Mouse (Mus musculus): ENCODE data around the gene Sirt1. TPM values are rescaled to one million over a fixed set of nuclear protein-coding genes. Genes with fewer than 3 reads are reported as not detected.
"Not testable (repeated sequence)": the region's sequence is repeated elsewhere in the genome, so short reads cannot be mapped to it uniquely, and the experiment has no call there.

Gene Sirt1
- polyA plus RNA-seq, 1 experiment from 2014 or later = 10.8 TPM

- peaks cover 7% of the 10 kb centered on the region for H3K4me1 ChIP-seq
- peak within 1 kb of the TSS; percentile 61 for H3K9ac ChIP-seq
- no peaks in the 10 kb centered on the region for H3K36me3 ChIP-seq
- under 1% methylated on average over 28 of the region's 28 CpGs for WGBS
- H3K4me2 ChIP-seq (replicated peaks) = peak within 1 kb of the TSS; percentile 88
- no peaks in the 10 kb centered on the region for H3K27me3 ChIP-seq (replicated peaks)
- ATAC-seq (ENCODE audit: low FRiP score, low read depth) = peak; percentile 91
- no peaks in the 10 kb centered on the region for H3K9me3 ChIP-seq
- peak within 1 kb of the TSS; percentile 47 for H3K4me3 ChIP-seq
- H3K27ac ChIP-seq = no peak within 1 kb of the TSS
Measured at GRCm38 (mm10) chr10:63382372-63383279, 1.1 kb upstream of the Sirt1 start, which contains the start of gene Dnajc12. TSS of gene Dnajc12 (plus strand) at chr10:63382443.

GRCm38 (mm10) chr10:63378948-63379680 lies 2.4 kb downstream of the Sirt1 start:
- peaks cover 7% of the 10 kb centered on the region for H3K4me1 ChIP-seq
- H3K9me3 ChIP-seq = no peaks in the 10 kb centered on the region
- no peak overlapping the region for H3K4me3 ChIP-seq
- H3K9ac ChIP-seq = no peak overlapping the region
- H3K36me3 ChIP-seq = no peaks in the 10 kb centered on the region
- H3K27ac ChIP-seq = no peak overlapping the region
- no peaks in the 10 kb centered on the region for H3K27me3 ChIP-seq (replicated peaks)
- WGBS = 71% methylated on average over 6 of the region's 6 CpGs
- no peak for ATAC-seq (ENCODE audit: low FRiP score, low read depth)
- no peak overlapping the region for H3K4me2 ChIP-seq (replicated peaks)

GRCm38 (mm10) chr10:63377468-63377867 lies 4.0 kb downstream of the Sirt1 start:
- Histone ChIP-seq H3K27me3 (replicated peaks) (no peaks in the 10 kb centered on the region), H3K4me2 (replicated peaks) (no peak overlapping the region), H3K27ac (no peak overlapping the region), H3K4me3 (no peak overlapping the region), H3K9ac (no peak overlapping the region), H3K9me3 (no peaks in the 10 kb centered on the region), H3K36me3 (no peaks in the 10 kb centered on the region), H3K4me1 (peaks cover 7% of the 10 kb centered on the region)
- WGBS = 22% methylated on average over 9 of the region's 9 CpGs
- ATAC-seq (ENCODE audit: low FRiP score, low read depth) = no peak

GRCm38 (mm10) chr10:63376303-63376702 lies 5.2 kb downstream of the Sirt1 start:
- no peaks in the 10 kb centered on the region for H3K27me3 ChIP-seq (replicated peaks)
- no peak for ATAC-seq (ENCODE audit: low FRiP score, low read depth)
- no peak overlapping the region for H3K9ac ChIP-seq
- H3K4me2 ChIP-seq (replicated peaks) = no peak overlapping the region
- H3K4me3 ChIP-seq = no peak overlapping the region
- no peaks in the 10 kb centered on the region for H3K36me3 ChIP-seq
- 86% methylated on average over 5 of the region's 5 CpGs for WGBS
- no peaks in the 10 kb centered on the region for H3K9me3 ChIP-seq
- H3K4me1 ChIP-seq = 0 out of 2 replicates have a peak, but pooled peaks cover 2% of the 10 kb centered on the region
- H3K27ac ChIP-seq = no peak overlapping the region

- H3K36me3 ChIP-seq = no peaks in the 10 kb centered on the region
- no peaks in the 10 kb centered on the region for H3K9me3 ChIP-seq
- no peaks in the 10 kb centered on the region for H3K27me3 ChIP-seq (replicated peaks)
- WGBS = 87% methylated on average over 3 of the region's 3 CpGs
- no peak for ATAC-seq (ENCODE audit: low FRiP score, low read depth)
- no peak overlapping the region for H3K4me3 ChIP-seq
- no peak overlapping the region for H3K9ac ChIP-seq
- H3K4me1 ChIP-seq = no peaks in the 10 kb centered on the region
- H3K4me2 ChIP-seq (replicated peaks) = no peak overlapping the region
- no peak overlapping the region for H3K27ac ChIP-seq
Measured at GRCm38 (mm10) chr10:63368041-63368440, 13.5 kb downstream of the Sirt1 start.

- no peaks in the 10 kb centered on the region for H3K9me3 ChIP-seq
- WGBS = 79% methylated on average over 6 of the region's 6 CpGs
- no peak overlapping the region for H3K4me3 ChIP-seq
- H3K27ac ChIP-seq = no peak overlapping the region
- no peaks in the 10 kb centered on the region for H3K27me3 ChIP-seq (replicated peaks)
- ATAC-seq (ENCODE audit: low FRiP score, low read depth) = no peak
- H3K4me2 ChIP-seq (replicated peaks) = no peak overlapping the region
- H3K4me1 ChIP-seq = no peaks in the 10 kb centered on the region
- no peaks in the 10 kb centered on the region for H3K36me3 ChIP-seq
- H3K9ac ChIP-seq = no peak overlapping the region
Measured at GRCm38 (mm10) chr10:63367386-63367785, 14.1 kb downstream of the Sirt1 start.

- WGBS = 63% methylated on average over 7 of the region's 7 CpGs
- Histone ChIP-seq H3K27ac (no peak overlapping the region), H3K36me3 (no peaks in the 10 kb centered on the region), H3K27me3 (replicated peaks) (no peaks in the 10 kb centered on the region), H3K4me2 (replicated peaks) (no peak overlapping the region; the same call in 1 of the 2 replicates), H3K9me3 (no peaks in the 10 kb centered on the region), H3K4me1 (no peaks in the 10 kb centered on the region), H3K9ac (no peak overlapping the region), H3K4me3 (no peak overlapping the region)
- no peak for ATAC-seq (ENCODE audit: low FRiP score, low read depth)
Measured at GRCm38 (mm10) chr10:63365918-63366455, 15.5 kb downstream of the Sirt1 start.

GRCm38 (mm10) chr10:63360502-63360901 lies 21.0 kb downstream of the Sirt1 start:
- no peak overlapping the region for H3K4me3 ChIP-seq
- no peak overlapping the region for H3K27ac ChIP-seq
- H3K4me1 ChIP-seq = no peaks in the 10 kb centered on the region
- H3K9ac ChIP-seq = no peak overlapping the region
- no peaks in the 10 kb centered on the region for H3K9me3 ChIP-seq
- ATAC-seq (ENCODE audit: low FRiP score, low read depth) = no peak
- no peaks in the 10 kb centered on the region for H3K27me3 ChIP-seq (replicated peaks)
- 70% methylated on average over 1 of the region's 1 CpGs for WGBS
- no peaks in the 10 kb centered on the region for H3K36me3 ChIP-seq
- H3K4me2 ChIP-seq (replicated peaks) = no peak overlapping the region

GRCm38 (mm10) chr10:63352111-63352510 lies 29.4 kb downstream of the Sirt1 start:
- Histone ChIP-seq H3K4me3 (no peak overlapping the region), H3K27ac (no peak overlapping the region), H3K4me2 (replicated peaks) (no peak overlapping the region), H3K27me3 (replicated peaks) (no peaks in the 10 kb centered on the region), H3K9me3 (no peaks in the 10 kb centered on the region), H3K36me3 (no peaks in the 10 kb centered on the region), H3K9ac (no peak overlapping the region), H3K4me1 (no peaks in the 10 kb centered on the region)
- no peak for ATAC-seq (ENCODE audit: low FRiP score, low read depth)
- WGBS = 92% methylated on average over 5 of the region's 5 CpGs

GRCm38 (mm10) chr10:63351099-63351498 lies 30.4 kb downstream of the Sirt1 start:
- WGBS = 85% methylated on average over 7 of the region's 7 CpGs
- not testable (repeated sequence) for H3K4me1 ChIP-seq; ATAC-seq (ENCODE audit: low FRiP score, low read depth); H3K4me2 ChIP-seq (replicated peaks); H3K9ac ChIP-seq; H3K27me3 ChIP-seq (replicated peaks); H3K9me3 ChIP-seq; H3K36me3 ChIP-seq; H3K27ac ChIP-seq; H3K4me3 ChIP-seq

GRCm38 (mm10) chr10:63350666-63351065 lies 30.8 kb downstream of the Sirt1 start:
- Histone ChIP-seq H3K4me1 (no peaks in the 10 kb centered on the region), H3K9ac (no peak overlapping the region), H3K27ac (no peak overlapping the region), H3K4me2 (replicated peaks) (no peak overlapping the region), H3K36me3 (no peaks in the 10 kb centered on the region), H3K27me3 (replicated peaks) (no peaks in the 10 kb centered on the region), H3K4me3 (no peak overlapping the region), H3K9me3 (no peaks in the 10 kb centered on the region)
- WGBS = 88% methylated on average over 7 of the region's 7 CpGs
- no peak for ATAC-seq (ENCODE audit: low FRiP score, low read depth)

GRCm38 (mm10) chr10:63348291-63348690 lies 33.2 kb downstream of the Sirt1 start:
- WGBS = 60% methylated on average over 3 of the region's 3 CpGs

More at GRCm38 (mm10) chr10:63348291-63348690, 33.2 kb downstream of the Sirt1 start:
- no peaks in the 10 kb centered on the region for H3K36me3 ChIP-seq
- H3K4me2 ChIP-seq (replicated peaks) = no peak overlapping the region
- H3K27ac ChIP-seq = no peak overlapping the region
- no peaks in the 10 kb centered on the region for H3K27me3 ChIP-seq (replicated peaks)
- H3K9me3 ChIP-seq = no peaks in the 10 kb centered on the region
- no peaks in the 10 kb centered on the region for H3K4me1 ChIP-seq
- no peak overlapping the region for H3K4me3 ChIP-seq
- H3K9ac ChIP-seq = no peak overlapping the region
- ATAC-seq (ENCODE audit: low FRiP score, low read depth) = no peak

Measured in neural tube, embryonic 12.5 days (tissue).